Mouse (Mus musculus) small intestine, adult 2 months (tissue): Measurements from ENCODE around the gene Anxa8.

Experiments used
- CTCF ChIP-seq: fragments of 200-500 bp; IDR thresholded peaks from 2 replicates; pipeline ENCODE4 v1.5.1; 2012; ENCODE audit warnings: low read depth, mild to moderate bottlenecking, control low read depth, inconsistent platforms, low read length, moderate library complexity, mixed read lengths; ENCODE audit not compliant: insufficient replicate concordance, insufficient read length; ENCODE audit errors: extremely low read depth
- POLR2A ChIP-seq: fragments of 200-500 bp; IDR thresholded peaks from 2 replicates; pipeline ENCODE4 v1.6.1; 2012; ENCODE audit warnings: low read depth, mild to moderate bottlenecking, control low read depth, inconsistent platforms, low read length, moderate library complexity

DNA sequence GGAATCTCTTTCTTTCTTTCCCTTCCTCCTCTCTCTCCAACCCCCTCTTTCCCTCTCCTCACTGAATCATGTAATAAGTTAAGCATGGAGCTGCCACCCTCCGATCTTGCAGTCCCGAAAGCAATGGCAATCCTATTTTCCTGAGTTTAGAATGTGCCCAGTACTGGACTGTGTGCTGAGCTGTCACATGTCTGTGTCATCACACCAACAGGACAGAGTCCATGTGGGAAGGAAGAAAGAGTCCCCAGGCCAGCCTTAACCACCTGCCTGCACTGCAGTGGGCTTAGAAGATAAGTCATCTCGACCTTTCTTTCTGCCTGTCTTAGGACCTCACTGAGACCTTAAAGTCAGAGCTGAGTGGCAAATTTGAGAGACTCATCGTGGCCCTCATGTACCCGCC is 5.7 kb downstream of the Anxa8 start:
- TF ChIP-seq CTCF (no peak), POLR2A (no peak)
